Mouse (Mus musculus) hindbrain, embryonic 10.5 days (tissue): ENCODE results near the gene Rimkla. TPM values are rescaled to one million over a fixed set of nuclear protein-coding genes. Genes with fewer than 3 reads are reported as not detected.
A peak's percentile ranks its signal among the peaks of the same experiment; 100 is the strongest.

Experiments used
- DNase-seq: peaks from one replicate; pipeline ENCODE4 v3.0.0-alpha.2; 2017; ENCODE audit warnings: low spot score
- H3K27ac ChIP-seq: fragments of 300-500 bp; sonication (generic); 2 replicates; pipeline ENCODE4 v1.5.1; 2016; ENCODE audit warnings: mild to moderate bottlenecking, moderate library complexity
- H3K27me3 ChIP-seq: fragments of 300-500 bp; sonication (generic); 2 replicates; pipeline ENCODE4 v1.6.1; 2016; ENCODE audit warnings: mild to moderate bottlenecking; ENCODE audit not compliant: poor library complexity, insufficient read depth, severe bottlenecking
- H3K36me3 ChIP-seq: fragments of 300-500 bp; sonication (generic); 2 replicates; pipeline ENCODE4 v1.6.1; 2016; ENCODE audit warnings: mild to moderate bottlenecking, moderate library complexity
- H3K4me1 ChIP-seq: fragments of 300-500 bp; sonication (generic); replicated peaks from 2 replicates; pipeline ENCODE4 v1.6.1; 2016; ENCODE audit warnings: mild to moderate bottlenecking
- H3K4me3 ChIP-seq: fragments of 300-500 bp; sonication (generic); 2 replicates; pipeline ENCODE4 v1.5.1; 2016; ENCODE audit warnings: mild to moderate bottlenecking, moderate library complexity
- H3K9me3 ChIP-seq: fragments of 300-500 bp; sonication (generic); 2 replicates; pipeline ENCODE4 v1.6.1; 2016; ENCODE audit warnings: mild to moderate bottlenecking, moderate library complexity
- WGBS: fragments of 180-500 bp; shearing (Covaris S2); methylation state at CpG from one replicate; pipeline ENCODE4 v1.1.7; 2016; 5-methylcytosine and 5-hydroxymethylcytosine counted together
- polyA plus RNA-seq: library from polyadenylated mRNA; unstranded; fragments of >200 nt; fragmentation: Nextera tagmentation; extraction: Ambion mirVana; gene quantifications from 2 replicates; pipeline ENCODE4 v1.2.1, GENCODE M21; 2016

Rimkla gene
- polyA plus RNA-seq, 1 experiment from 2014 or later: 4.6 TPM

DNA sequence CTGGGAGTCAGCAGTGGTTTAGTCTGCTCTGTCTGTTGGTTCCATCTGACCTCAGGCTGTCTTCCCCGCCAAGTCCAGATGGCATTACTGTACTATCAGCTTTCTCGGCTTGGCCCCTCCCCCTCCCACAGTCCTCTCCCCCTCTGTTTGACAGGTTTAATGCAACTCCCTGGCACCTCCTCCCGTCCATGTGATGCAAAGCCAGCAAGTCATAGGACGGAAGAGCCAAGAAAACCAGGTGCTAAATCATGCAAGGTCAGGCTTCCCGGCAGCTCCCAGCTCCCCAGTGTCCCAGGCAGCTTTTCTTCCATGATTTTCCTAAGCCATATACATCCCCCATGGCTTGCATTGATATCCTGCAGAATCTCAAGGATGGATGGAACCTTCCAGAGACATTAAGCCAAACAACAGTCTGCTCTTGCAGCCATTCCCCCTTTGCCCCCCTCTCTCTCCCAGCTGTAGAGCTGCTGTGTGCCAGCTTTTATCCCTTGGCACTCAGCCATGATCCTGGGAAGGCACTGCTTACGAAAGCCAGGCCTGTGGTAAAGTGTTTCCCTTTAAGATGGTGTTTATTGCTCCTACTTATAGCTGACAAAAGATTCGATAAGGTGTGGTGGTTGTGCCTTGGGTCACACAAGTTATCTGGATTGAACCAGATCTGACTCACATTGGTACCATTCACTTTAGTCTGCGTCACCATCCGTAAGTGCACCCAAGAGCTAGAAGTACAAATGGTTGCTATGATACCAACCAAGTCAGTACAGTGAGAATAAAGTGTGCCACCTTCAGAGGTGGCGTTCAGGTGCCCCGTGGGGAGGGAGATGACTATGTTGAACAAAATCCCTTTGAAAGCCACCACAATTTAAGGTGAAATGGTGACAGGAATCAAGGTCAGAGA is 29.3 kb downstream of the Rimkla start:
- Histone ChIP-seq H3K27me3 (no peaks in the 10 kb centered on the region), H3K4me3 (no peak overlapping the region), H3K27ac (no peak overlapping the region), H3K9me3 (no peaks in the 10 kb centered on the region), H3K36me3 (no peaks in the 10 kb centered on the region), H3K4me1 (peaks cover 15% of the 10 kb centered on the region; the same call in 1 of the 2 replicates)
- WGBS: 72% methylated on average over 11 of the region's 11 CpGs
- peak; percentile 12 for DNase-seq

DNA sequence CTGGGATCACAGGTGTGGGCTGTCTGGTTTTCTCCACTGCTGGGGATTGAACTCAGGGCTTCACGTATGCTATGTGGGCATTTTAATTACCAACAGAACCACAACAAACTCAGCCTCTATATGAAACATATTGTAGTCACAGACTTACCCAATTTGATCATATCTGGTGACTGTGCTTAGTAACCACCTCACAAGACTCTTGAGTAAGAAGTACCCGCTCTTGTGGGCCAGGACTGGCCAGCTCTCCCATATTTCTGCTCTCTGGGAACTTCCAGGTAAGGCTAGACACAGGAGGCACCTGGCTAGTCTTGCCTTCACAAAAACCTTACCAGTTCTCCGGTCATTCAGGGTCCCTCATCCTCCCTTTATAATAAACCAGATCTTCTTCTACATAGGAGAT is 30.0 kb downstream of the Rimkla start:
- 91% methylated on average over 3 of the region's 3 CpGs for WGBS
- Histone ChIP-seq H3K9me3 (no peaks in the 10 kb centered on the region), H3K27me3 (no peaks in the 10 kb centered on the region), H3K4me3 (no peak overlapping the region), H3K27ac (no peak overlapping the region), H3K4me1 (peaks cover 15% of the 10 kb centered on the region; the same call in 1 of the 2 replicates), H3K36me3 (no peaks in the 10 kb centered on the region)
- DNase-seq: no peak

DNA sequence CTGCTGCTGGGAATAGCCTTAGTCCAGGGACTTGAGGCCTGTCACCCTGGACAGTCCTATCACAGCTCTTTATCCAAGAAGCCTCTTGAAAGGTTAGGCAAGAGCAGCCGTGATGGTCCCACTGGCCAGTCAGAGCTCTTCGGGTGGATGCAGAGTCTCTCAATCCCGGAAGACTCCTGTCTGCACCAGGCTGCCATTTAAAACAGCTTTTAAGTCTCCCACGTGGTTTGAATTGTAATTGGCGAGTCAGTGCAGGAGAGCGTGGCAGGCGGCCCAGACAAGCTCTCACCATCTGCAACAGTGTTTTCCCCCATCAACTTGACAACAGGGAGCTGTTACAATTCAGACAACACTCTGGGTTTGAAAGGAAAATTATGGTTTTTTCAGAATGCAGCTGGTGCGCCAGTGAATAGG is 31.7 kb downstream of the Rimkla start:
- no peak overlapping the region for H3K27ac ChIP-seq
- no peak overlapping the region for H3K4me3 ChIP-seq
- 52% methylated on average over 8 of the region's 8 CpGs for WGBS
- peak; percentile 12 for DNase-seq
- H3K27me3 ChIP-seq: no peaks in the 10 kb centered on the region
- peaks cover 15% of the 10 kb centered on the region; the same call in 1 of the 2 replicates for H3K4me1 ChIP-seq
- H3K36me3 ChIP-seq: no peaks in the 10 kb centered on the region
- no peaks in the 10 kb centered on the region for H3K9me3 ChIP-seq

DNA sequence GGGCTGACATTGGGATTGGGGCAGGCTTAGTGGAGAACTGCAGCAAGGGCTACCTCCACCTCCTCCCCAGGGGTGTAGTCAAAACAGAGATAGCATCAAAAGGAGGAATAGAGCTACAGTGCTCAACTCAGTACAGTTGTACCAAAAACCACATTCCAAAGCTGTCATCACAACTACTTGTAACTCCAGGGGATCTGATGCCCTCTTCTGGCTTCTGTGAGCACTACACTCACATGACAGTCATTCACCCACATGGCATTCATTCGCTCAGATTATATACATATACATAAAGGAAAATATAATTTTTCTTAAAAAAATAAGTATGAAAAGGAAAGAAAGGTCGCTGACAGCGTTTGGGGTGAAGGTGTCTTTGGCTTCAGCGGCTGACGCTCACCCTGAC is 32.1 kb downstream of the Rimkla start:
- WGBS: 62% methylated on average over 5 of the region's 5 CpGs

DNA sequence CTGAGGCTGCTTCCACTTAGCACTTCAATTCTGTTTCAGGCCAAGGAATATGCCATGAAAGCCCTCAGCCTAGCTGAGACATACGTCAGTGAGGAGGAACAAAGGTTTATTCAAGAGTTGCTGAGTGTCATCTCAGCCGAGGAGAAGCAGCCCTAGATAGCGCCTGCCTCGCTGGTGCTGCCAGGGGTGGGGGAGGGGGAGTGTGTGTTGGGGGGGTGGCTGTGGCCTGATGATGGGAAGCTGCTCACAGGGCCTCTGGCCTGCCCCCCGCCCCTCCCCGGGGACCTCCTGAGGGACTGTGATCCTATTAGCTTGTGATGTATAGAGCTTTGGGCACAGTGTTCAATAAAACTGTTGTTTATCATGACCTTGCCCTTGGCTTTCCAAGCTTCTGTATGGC is 38.9 kb downstream of the Rimkla start:
- peak; percentile 38 for DNase-seq
- 13% methylated on average over 6 of the region's 6 CpGs for WGBS

More for the DNA sequence above, 32.1 kb downstream of the Rimkla start:
- H3K36me3 ChIP-seq: no peaks in the 10 kb centered on the region
- peak; percentile 10 for DNase-seq
- peaks cover 15% of the 10 kb centered on the region; the same call in 1 of the 2 replicates for H3K4me1 ChIP-seq
- no peaks in the 10 kb centered on the region for H3K27me3 ChIP-seq
- no peaks in the 10 kb centered on the region for H3K9me3 ChIP-seq
- no peak overlapping the region for H3K27ac ChIP-seq
- H3K4me3 ChIP-seq: no peak overlapping the region

DNA sequence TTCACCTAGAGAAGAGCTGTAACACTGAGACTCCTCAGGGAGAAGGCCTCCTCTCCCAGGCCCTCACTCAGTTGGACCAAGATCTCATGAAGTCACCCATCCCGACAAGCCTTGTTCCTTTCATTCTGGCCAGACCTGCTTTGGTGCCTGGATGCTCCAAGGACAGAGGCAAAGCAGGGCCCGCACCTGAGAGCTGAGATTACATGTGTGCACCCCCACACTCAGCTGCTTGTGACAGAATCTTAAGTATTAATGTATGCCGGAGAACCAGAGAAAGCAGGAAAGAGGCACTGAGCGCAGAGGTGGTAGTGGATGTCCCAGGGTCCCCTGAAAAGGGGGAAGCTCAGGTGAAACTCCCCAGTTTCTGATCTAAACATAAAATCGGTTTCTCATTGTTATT is 39.3 kb downstream of the Rimkla start:
- Histone ChIP-seq H3K4me1 (peaks cover 13% of the 10 kb centered on the region), H3K27me3 (no peaks in the 10 kb centered on the region), H3K36me3 (no peaks in the 10 kb centered on the region), H3K4me3 (no peak overlapping the region), H3K9me3 (no peaks in the 10 kb centered on the region), H3K27ac (peak overlapping the region; percentile 69)
- 68% methylated on average over 5 of the region's 5 CpGs for WGBS
- DNase-seq: no peak

More for the DNA sequence above, 38.9 kb downstream of the Rimkla start:
- H3K36me3 ChIP-seq: no peaks in the 10 kb centered on the region
- H3K9me3 ChIP-seq: no peaks in the 10 kb centered on the region
- peak overlapping the region; percentile 69 for H3K27ac ChIP-seq
- H3K27me3 ChIP-seq: no peaks in the 10 kb centered on the region
- peaks cover 13% of the 10 kb centered on the region for H3K4me1 ChIP-seq
- H3K4me3 ChIP-seq: no peak overlapping the region

DNA sequence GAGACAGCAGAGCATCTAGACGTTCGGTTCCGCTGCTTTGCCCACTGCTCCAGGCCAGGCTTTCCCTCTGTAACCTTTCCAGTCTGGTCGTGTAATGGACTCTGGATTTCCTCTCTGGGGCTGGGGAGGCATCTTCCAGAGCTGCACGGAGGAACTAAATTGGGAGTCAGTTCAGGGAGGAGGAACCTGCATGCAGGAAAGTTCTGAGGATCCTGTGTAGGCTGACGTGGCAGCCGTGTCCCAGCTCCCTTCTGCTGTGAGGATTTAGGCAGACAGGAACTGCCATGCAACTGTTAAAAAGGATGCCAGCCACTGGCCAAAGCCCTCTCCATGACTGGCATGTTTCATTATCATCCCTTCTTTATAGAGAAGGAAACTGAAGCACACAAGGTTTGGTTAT is 42.0 kb downstream of the Rimkla start:
- no peak overlapping the region for H3K4me3 ChIP-seq
- no peaks in the 10 kb centered on the region for H3K9me3 ChIP-seq
- H3K27ac ChIP-seq: no peak overlapping the region
- H3K4me1 ChIP-seq: peaks cover 13% of the 10 kb centered on the region
- 76% methylated on average over 7 of the region's 7 CpGs for WGBS
- no peaks in the 10 kb centered on the region for H3K36me3 ChIP-seq
- H3K27me3 ChIP-seq: no peaks in the 10 kb centered on the region
- no peak for DNase-seq

DNA sequence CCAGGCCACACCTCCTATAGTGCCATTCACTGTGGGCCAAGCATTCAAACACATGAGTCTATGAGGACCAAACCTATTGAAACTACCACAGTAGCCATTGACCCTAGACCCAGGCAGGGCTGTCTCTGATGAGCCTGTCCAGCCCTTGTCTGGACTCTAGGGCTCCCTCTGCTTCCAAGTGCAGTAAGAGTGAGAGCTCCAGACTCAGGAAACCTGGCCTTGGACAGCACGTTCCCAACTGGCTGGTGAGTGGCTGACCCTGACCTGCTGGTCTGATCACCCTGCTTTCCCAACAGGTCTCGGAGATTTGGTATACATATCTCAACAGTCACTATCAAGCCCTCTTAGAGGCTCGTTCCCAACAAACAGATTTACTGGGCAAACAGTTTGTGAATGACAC is 44.6 kb downstream of the Rimkla start:
- H3K27ac ChIP-seq: no peak overlapping the region
- WGBS: 89% methylated on average over 3 of the region's 3 CpGs
- no peak overlapping the region for H3K4me3 ChIP-seq
- no peaks in the 10 kb centered on the region for H3K9me3 ChIP-seq
- no peaks in the 10 kb centered on the region for H3K27me3 ChIP-seq
- DNase-seq: no peak
- H3K36me3 ChIP-seq: no peaks in the 10 kb centered on the region
- peaks cover 10% of the 10 kb centered on the region for H3K4me1 ChIP-seq

DNA sequence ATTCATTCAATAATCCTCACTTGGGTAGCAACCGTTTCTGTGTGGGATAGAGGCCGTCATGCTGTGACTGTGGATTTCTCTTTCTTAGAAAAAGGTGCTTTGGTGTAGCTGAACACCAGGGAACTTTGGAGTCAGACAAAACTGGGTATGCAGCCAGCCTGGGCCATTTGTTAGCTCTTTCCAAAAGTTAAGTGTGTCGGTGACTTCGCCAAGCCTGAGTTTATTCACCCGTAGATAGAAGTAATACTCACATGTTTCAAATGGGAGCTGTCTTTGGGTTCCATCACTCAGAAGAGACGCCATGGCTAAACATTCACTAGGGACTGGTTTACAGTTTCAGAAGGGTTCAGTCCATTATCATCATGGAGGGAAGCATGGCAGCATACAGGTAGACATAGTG is 45.2 kb downstream of the Rimkla start:
- peaks cover 12% of the 10 kb centered on the region for H3K4me1 ChIP-seq
- H3K27ac ChIP-seq: no peak overlapping the region
- 92% methylated on average over 6 of the region's 6 CpGs for WGBS
- DNase-seq: no peak
- no peaks in the 10 kb centered on the region for H3K9me3 ChIP-seq
- H3K36me3 ChIP-seq: no peaks in the 10 kb centered on the region
- H3K4me3 ChIP-seq: no peak overlapping the region
- no peaks in the 10 kb centered on the region for H3K27me3 ChIP-seq

DNA sequence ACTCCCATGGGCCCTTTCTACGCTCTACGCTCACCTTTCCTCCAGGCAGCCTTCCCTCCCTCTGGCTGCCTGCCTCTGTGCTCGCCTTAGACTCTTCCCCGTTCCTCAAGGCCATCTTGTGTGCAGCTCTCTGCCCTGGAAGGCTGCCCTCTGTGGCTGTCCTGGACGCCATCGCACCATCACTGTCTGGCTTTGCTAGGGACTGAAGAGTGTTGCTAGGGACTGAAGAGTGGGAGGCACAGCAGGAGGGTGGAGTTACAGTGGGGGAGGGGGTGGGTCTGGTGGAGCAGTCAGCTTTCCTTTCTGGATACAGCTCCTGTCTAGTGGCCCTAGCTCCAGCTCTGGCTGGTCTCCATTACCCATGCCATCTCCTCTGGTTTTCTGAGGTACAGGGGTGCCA is 49.9 kb downstream of the Rimkla start:
- H3K27ac ChIP-seq: peak overlapping the region; percentile 73
- no peak for DNase-seq

DNA sequence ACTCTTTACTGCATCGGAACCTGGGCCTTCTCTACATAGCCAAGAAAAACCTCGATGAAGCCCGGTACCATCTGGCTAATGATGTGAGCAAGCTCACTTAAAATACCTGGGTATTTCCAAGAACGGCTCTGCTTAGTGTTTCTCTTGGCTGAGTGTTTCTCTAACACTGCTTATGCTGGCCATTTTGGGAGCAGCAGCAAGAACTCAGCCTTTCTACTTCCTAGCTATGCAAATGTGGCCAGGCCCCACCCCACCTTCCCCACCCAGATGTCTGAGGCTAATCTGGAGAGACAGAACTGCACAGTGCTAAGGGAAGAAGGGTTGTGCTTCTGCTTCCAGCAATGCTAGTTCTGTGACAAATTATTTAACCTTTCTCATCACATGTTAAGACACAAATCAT is 50.6 kb downstream of the Rimkla start:
- WGBS: 96% methylated on average over 4 of the region's 4 CpGs
- Histone ChIP-seq H3K4me1 (peaks cover 13% of the 10 kb centered on the region), H3K9me3 (no peaks in the 10 kb centered on the region), H3K27ac (no peak overlapping the region), H3K4me3 (no peak overlapping the region), H3K27me3 (no peaks in the 10 kb centered on the region), H3K36me3 (no peaks in the 10 kb centered on the region)
- DNase-seq: no peak

More for the DNA sequence above, 49.9 kb downstream of the Rimkla start:
- peaks cover 13% of the 10 kb centered on the region for H3K4me1 ChIP-seq
- H3K27me3 ChIP-seq: no peaks in the 10 kb centered on the region
- WGBS: 42% methylated on average over 6 of the region's 6 CpGs
- no peaks in the 10 kb centered on the region for H3K9me3 ChIP-seq
- no peak overlapping the region for H3K4me3 ChIP-seq
- H3K36me3 ChIP-seq: no peaks in the 10 kb centered on the region

DNA sequence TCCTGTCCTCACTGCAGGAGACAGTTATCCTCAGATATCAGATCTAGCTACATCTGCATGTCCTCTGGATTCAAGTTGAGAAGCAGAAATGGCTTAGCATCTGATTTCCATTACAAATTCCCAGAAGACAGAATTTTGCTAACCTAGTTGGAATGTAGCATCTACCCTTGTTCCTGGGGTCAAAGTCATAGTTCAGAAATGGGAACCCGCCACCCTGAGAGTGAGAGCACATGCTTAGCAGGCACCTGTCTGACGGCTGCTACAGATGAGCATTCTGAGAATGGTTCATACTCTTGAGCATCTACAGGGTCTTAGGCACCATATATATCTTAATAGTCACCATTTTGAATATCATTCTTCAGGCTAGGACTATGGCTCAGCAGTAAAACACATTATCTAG is 54.5 kb downstream of the Rimkla start:
- WGBS: 92% methylated on average over 2 of the region's 2 CpGs
- peaks cover 6% of the 10 kb centered on the region for H3K4me1 ChIP-seq
- no peaks in the 10 kb centered on the region for H3K27me3 ChIP-seq
- peaks cover 6% of the 10 kb centered on the region for H3K9me3 ChIP-seq
- no peak overlapping the region for H3K4me3 ChIP-seq
- no peak overlapping the region for H3K27ac ChIP-seq
- no peaks in the 10 kb centered on the region for H3K36me3 ChIP-seq
- DNase-seq: no peak

DNA sequence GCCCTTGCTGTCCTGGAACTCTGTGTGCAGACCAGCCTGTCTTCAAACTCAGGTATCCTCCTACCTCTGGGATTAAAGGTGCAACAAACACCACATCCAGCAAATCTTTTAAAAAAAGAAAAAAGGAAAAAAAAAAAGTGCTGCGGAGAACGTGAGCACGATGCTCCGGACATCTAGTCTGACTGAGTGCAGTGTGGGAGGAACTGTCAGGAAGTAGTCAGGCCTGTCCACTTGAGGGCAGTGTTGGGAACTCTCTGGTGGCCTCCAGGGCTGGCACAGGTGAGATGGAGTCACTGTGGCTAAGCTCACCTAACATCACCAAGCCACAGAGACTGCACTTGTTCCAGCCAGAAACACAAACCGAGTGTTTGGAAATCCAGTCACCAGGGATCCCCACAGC is 61.8 kb downstream of the Rimkla start:
- WGBS: 35% methylated on average over 5 of the region's 5 CpGs
- Histone ChIP-seq H3K36me3 (no peaks in the 10 kb centered on the region), H3K4me3 (no peak overlapping the region), H3K27ac (no peak overlapping the region), H3K4me1 (no peaks in the 10 kb centered on the region), H3K27me3 (peaks cover 7% of the 10 kb centered on the region; the same call in 1 of the 2 replicates), H3K9me3 (peaks cover 2% of the 10 kb centered on the region)
- DNase-seq: peak; percentile 24
